Mouse (Mus musculus): ENCODE data around the gene Gm47429. TPM values are rescaled to one million over a fixed set of nuclear protein-coding genes. Genes with fewer than 3 reads are reported as not detected.

Gene Gm47429
- polyA plus RNA-seq (2017; shearing (Covaris generic)), result not detected

GRCm38 (mm10) chr13:50443812-50444211, at the start of gene Gm47429:
Gene Gm47429, minus strand, starts transcription at chr13:50443912.

GRCm38 (mm10) chr13:50467007-50467406, 23.3 kb upstream of the Gm47429 start, which contains the start of gene Nutm2:
Gene Nutm2, plus strand, starts transcription at chr13:50467307.

GRCm38 (mm10) chr13:50417389-50418183, 26.1 kb downstream of the Gm47429 start, which contains the start of gene Fbxw17:
Gene Fbxw17, plus strand, starts transcription at chr13:50417864.

Other genes with a start within 250 kb of the Gm47429 start
- not detected for gene Gm906, start 193.6 kb downstream of the Gm47429 start, polyA plus RNA-seq (2017; shearing (Covaris generic))
- 28.8 TPM for gene Fbxw17, start 26.0 kb downstream of the Gm47429 start, polyA plus RNA-seq (2017; shearing (Covaris generic))
- gene Nutm2, start 23.4 kb upstream of the Gm47429 start, polyA plus RNA-seq (2017; shearing (Covaris generic)), result not detected
- gene Gm904, start 199.3 kb upstream of the Gm47429 start, polyA plus RNA-seq (2017; shearing (Covaris generic)), result not detected